Mouse (Mus musculus) activated CD4-positive, CD25-positive, alpha-beta regulatory T cell, adult 4 months (primary cell): ENCODE results near the gene Csrp2. TPM values are rescaled to one million over a fixed set of nuclear protein-coding genes. Genes with fewer than 3 reads are reported as not detected.

ENCODE experiments used
- ATAC-seq: one replicate; pipeline ENCODE4 v1.8.0; 2017
- polyA plus RNA-seq, 2 experiments: library from polyadenylated mRNA; unstranded; fragments of 100-300 nt; shearing (Covaris generic); gene quantifications; one replicate each; pipeline ENCODE4 v1.2.1; 2017

Gene Csrp2
- 1 to 10 TPM; 4.2 to 7.8 TPM for polyA plus RNA-seq

- peak; percentile 85 for ATAC-seq
Measured at GRCm38 (mm10) chr10:110919531-110920343, at the start of gene Csrp2. TSS of gene Csrp2 (plus strand) at chr10:110919789.

DNA sequence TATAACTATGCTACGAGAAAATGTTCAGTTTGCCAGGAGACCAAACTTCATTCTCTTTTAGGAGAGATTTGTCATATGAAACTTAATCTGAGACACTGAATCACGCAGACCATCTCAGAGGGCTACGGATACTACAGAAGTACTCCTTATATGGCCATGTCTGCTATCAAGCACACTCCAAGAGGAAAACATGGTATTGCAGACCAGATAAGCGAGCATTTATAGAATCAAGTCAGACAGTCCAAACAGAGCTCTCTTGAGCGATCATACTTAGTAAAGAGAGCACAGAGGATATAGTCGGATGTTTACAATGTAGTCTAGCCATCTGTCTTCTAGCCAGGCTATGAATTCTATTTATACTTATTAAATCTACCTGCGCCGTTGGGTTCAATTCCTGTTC lies 44.7 kb upstream of the Csrp2 start:
- ATAC-seq, result no peak

- ATAC-seq, result no peak
Measured at GRCm38 (mm10) chr10:110876956-110877355, 42.6 kb upstream of the Csrp2 start.

DNA sequence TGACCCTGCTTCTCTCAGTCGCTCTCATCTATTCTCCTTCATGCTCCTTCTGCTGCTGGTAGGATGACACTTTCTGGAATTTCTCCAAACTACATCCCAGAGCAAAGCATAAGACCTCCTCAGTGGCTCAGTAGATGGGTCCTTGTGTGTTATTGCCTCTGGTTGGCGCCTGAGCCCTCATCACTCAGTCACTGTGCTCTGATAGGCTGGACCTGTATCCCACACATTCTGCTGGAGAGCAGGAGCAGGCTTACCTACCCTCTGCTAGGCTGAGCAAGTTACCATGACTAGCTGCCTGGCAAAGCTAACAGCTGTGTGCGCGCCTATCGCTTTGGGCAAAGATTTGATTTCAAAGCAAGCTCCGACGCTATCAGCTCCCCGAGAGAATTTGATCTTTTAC lies 41.7 kb upstream of the Csrp2 start:
- ATAC-seq, result no peak

GRCm38 (mm10) chr10:110878641-110879040 lies 40.9 kb upstream of the Csrp2 start:
- no peak for ATAC-seq

DNA sequence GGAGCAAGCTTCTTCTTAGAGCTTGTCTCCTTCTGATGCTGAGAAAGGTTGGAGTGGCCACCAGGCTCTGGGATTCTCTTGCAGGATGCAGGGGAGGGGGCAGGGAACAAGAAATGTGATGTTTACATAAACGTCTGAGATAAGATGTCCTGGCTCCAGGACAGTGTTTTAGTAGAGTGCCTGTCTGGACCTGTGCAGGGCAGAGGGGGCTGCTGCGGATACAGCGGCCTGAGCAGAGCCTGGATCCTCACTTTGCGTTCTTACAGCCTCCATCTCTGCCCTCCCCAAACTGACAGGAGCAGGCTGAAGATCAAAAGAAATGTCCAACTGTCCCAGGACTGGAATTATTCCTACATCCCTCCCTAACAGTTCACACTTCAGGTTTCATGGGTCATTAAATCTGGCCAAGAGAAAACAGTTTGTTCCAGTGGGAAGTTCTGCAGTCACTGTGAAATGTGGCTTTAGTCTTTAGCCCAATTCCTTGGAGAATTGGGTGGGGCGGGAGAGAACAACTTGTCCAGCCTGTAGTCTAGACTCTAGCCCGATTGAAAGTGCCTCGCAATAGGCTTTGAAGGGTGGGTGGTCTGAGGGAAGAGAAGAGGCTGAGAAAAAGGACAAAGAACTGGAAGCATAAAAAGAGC lies 40.0 kb upstream of the Csrp2 start:
- ATAC-seq, result no peak

DNA sequence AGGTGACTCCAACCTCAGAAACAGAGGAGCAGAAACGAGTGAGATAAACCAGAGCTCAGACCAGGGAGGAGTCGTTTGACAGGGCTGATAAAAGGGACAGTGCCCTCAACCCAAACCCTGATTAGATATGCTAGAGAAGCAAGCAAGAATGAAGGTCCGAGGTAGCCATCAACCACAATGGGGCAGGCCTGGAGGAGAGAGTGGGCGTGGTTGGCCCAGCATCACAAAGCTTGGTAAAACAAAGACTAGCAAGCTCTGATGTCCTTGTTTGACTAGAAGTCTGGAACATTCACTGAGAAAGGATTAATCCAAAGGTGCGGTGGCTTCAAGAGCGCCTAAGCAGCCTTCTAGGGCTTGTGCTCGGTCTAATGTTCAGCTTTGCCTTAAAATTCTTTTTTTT lies 38.2 kb upstream of the Csrp2 start:
- ATAC-seq, result no peak

DNA sequence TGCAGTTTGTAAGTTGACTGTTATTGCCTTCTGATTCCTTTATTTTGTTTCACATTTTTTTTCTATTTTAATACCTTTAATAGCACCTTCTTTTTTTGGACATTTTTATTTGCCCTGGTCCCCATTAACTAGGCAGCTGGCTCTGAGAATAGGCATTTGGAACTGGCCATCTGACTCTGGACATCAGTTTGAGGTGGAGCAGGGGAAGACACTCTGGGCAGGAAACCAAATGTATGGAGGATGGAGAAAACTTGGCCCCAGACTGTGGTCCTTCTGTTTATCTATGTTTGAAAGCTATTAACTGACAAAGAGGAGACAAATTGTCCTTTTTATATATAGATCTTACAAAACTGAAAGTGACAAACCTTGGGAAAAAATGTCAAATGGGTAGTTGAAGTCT lies 36.9 kb upstream of the Csrp2 start:
- ATAC-seq, result no peak

DNA sequence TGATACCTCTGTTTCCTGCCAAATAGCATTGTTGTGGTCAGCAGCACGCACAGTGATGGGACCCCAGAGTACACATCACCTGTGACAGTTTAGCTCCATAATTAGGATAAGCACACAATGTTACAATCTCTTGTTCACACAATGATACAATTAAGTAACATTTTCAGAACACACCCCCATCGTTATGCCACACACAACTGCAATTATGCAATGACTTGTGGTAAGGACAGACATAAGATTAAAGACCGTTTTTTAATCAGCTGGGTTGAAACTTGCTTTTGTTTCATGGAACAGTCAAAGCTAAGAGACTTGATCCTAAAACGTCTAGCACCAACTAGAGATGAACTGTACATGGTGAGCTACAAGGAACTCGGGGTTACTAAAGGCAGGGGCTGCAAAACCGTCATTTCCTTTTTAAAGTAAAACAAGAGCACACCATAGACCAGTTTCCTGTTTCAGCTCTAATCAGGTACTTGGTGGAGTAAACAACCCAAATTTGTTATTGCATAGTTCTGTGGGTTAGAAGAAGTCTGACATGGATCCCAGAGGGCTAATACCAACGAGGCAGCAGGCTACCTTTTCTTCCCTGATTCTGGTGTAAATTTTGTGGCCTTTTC lies 28.8 kb upstream of the Csrp2 start:
- ATAC-seq, result peak; percentile 92

DNA sequence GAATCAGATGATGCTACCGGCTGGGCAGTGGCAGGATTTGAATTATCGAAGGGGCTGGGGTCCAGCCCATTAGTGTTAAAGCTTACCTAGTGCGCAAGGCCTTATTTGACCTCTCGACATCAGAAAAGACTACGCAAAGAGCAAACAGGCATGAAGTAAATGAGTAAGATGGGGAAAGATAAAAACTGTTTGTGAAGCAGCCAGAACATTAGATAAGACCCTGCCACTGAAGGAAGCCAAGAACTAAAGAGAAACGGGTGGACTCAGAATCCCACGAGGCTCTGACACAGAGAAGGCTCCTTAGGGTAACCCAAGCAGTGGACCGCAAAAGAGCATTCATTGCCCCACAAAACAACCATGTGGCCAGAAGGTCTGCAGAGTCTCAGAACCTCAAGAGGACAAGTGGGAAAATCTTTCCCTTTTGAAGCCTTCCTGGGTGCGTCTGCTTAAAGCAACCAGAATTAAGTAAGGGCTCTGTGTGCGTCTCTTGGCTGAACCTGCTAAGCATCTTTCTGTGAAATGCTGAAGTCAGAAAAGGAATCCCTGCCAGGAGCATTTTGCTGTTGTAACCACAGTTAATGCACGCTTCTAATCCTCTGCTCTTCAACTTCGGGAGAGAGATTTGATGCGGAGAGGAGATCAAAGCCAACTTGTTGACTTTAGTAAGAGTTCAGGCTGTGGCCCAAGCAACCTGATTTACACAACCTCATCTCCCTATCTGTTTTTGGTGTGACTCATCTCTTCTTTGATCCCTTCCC lies 19.7 kb upstream of the Csrp2 start:
- no peak for ATAC-seq

GRCm38 (mm10) chr10:110903862-110904261 lies 15.7 kb upstream of the Csrp2 start:
- no peak for ATAC-seq

- no peak for ATAC-seq
Measured at GRCm38 (mm10) chr10:110916666-110917344, 2.8 kb upstream of the Csrp2 start.

GRCm38 (mm10) chr10:110917521-110917920 lies 2.1 kb upstream of the Csrp2 start:
- ATAC-seq, result no peak

DNA sequence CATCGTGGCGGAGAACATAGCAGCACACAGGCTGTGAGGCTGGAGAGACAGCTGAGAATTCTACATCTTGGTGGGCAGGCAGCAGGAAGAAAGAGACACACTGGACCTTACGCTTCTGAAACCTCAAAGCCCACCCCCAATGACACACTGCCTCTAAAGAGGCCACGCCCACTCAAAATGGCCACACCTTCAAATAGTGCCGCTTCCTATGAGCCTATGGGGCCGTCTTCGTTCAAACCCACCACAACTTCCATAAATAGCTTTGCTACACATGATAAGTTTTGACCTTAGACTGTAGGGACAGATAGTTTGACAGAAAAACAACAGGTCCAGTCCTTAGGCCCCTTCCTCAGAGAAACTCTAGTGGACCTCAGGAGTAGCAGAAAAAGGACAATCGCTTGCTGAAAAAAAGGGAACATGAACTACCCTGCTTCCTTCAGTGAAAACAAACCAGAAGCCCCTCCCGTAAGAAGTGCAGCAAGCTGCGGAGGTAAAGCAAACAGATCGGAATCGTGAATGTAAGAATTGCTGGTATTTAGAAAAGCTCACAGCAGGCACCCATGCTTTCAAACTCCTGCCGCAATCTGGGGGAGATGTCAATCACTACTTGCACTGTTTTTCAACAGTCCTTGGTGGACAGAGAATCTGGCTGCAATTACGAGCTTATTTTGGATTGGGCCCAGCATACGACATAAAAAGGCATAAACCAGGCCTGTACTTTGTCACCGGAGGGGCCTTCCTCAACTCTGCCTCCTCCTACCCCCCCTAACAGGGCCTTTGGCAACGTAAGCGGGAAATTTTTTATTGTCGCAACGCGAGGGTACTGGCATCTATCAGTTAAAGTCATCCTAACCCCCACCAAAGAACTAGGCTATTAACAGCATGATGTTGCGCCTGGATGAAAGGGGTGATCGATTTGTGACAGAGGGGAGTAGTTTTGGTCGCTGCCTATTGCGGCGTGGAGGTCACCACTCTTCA lies 886 bp upstream of the Csrp2 start:
- no peak for ATAC-seq

- ATAC-seq, result peak; percentile 19
Measured at GRCm38 (mm10) chr10:110920368-110920950, 870 bp downstream of the Csrp2 start.

DNA sequence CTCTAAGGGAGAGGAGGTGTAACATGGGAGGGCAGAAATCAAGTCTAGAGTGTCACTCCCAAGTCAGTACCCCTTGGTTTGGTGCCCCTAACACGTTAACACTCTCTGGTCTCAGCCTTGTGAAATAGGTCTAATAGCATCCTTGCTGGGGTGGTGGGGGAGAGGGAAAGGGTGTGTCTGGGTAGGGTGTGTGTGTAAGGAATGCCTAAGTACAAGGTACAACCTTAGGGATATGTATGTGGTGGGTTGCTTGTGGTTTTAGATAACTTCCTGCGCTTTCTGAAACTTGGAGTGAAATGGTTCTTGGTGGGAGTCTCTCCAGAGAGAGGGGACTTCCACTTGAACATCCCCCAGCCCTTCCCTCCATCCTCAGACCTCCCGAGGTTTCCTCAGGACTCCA lies 2.3 kb downstream of the Csrp2 start:
- no peak for ATAC-seq

DNA sequence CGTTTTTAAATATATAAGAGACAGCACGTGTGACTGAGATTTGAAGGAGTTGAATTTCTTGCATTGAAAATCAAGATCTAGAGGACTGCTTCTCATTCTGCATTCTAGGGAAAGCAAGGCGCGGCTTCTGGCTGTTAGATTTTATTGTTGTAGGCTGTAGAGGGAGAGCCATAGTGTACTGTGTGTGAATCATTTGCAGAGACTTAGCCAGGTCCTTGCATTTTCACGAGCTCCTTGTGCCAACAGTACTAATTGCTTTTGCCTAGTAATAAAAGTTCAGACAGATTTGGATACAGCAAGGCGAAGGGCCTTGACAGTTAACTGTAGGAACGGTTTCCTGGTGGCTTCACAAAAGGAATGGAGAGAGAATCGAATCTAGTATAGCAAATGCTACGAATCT lies 3.0 kb downstream of the Csrp2 start:
- no peak for ATAC-seq

DNA sequence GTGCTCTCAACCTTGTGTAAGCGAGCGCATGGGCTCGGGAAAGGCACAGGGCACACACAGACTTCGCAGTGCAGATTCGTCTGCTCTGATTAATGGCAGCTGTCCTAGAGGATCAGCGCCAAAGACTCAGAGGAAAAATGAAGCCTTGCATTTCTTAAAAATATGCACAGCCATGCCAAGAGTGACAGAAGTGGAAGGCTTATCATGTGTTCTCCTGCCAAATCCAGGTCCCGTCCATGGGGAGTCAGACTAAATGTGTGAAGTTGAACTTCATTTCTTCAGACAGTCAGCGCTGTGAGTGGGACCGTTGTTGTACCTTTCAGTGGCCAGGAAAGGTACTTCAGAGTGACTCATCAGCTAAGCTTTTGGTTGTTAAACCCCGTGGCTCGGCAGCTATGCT lies 7.9 kb downstream of the Csrp2 start:
- no peak for ATAC-seq

GRCm38 (mm10) chr10:110929756-110930155 lies 10.2 kb downstream of the Csrp2 start:
- no peak for ATAC-seq

GRCm38 (mm10) chr10:110931161-110931912 lies 11.7 kb downstream of the Csrp2 start:
- ATAC-seq, result no peak
